Mouse (Mus musculus): ENCODE measurements around the gene Kiss1. TPM values are rescaled to one million over a fixed set of nuclear protein-coding genes. Genes with fewer than 3 reads are reported as not detected.
"Not testable (repeated sequence)": the region's sequence is repeated elsewhere in the genome, so short reads cannot be mapped to it uniquely, and the experiment has no call there.

Kiss1 gene
- polyA plus RNA-seq, 1 experiment from 2014 or later: not detected

GRCm38 (mm10) chr1:133328896-133329637 lies 7.4 kb downstream of the Kiss1 start:
- no peaks in the 10 kb centered on the region for H3K36me3 ChIP-seq (replicated peaks; ENCODE audit: control insufficient read depth, insufficient read depth)
- H3K9ac ChIP-seq: peak overlapping the region; percentile 52
- 8% methylated on average over 34 of the region's 34 CpGs for WGBS
- peak overlapping the region; percentile 47 for H3K4me2 ChIP-seq (replicated peaks)
- H3K4me3 ChIP-seq (replicated peaks; ENCODE audit: low read length): peak overlapping the region; percentile 22
- H3K27ac ChIP-seq: no peak overlapping the region
- peaks cover 21% of the 10 kb centered on the region for H3K4me1 ChIP-seq (replicated peaks; ENCODE audit: control insufficient read depth, insufficient read depth, low read length)
- DNase-seq (ENCODE audit: low spot score): no peak
- ATAC-seq (ENCODE audit: low FRiP score): no peak
- H3K9me3 ChIP-seq (ENCODE audit: control insufficient read depth, low read length): no peaks in the 10 kb centered on the region
- H3K27me3 ChIP-seq (ENCODE audit: control insufficient read depth, insufficient read depth, low read length): peaks cover 20% of the 10 kb centered on the region; the same call in 1 of the 2 replicates

- H3K9ac ChIP-seq: peak overlapping the region; percentile 52
- H3K27ac ChIP-seq: no peak overlapping the region
- DNase-seq (ENCODE audit: low spot score) (no peak), ATAC-seq (ENCODE audit: low FRiP score) (no peak)
- no peaks in the 10 kb centered on the region for H3K9me3 ChIP-seq (ENCODE audit: control insufficient read depth, low read length)
- peak overlapping the region; percentile 47 for H3K4me2 ChIP-seq (replicated peaks)
- peaks cover 20% of the 10 kb centered on the region; the same call in 1 of the 2 replicates for H3K27me3 ChIP-seq (ENCODE audit: control insufficient read depth, insufficient read depth, low read length)
- WGBS: 30% methylated on average over 7 of the region's 7 CpGs
- peaks cover 21% of the 10 kb centered on the region for H3K4me1 ChIP-seq (replicated peaks; ENCODE audit: control insufficient read depth, insufficient read depth, low read length)
- peak overlapping the region; percentile 22 for H3K4me3 ChIP-seq (replicated peaks; ENCODE audit: low read length)
- H3K36me3 ChIP-seq (replicated peaks; ENCODE audit: control insufficient read depth, insufficient read depth): no peaks in the 10 kb centered on the region
These were observed 7.9 kb downstream of the Kiss1 start for GRCm38 (mm10) chr1:133329638-133329964.

- ATAC-seq (ENCODE audit: low FRiP score): peak; percentile 84
These were observed 9.5 kb downstream of the Kiss1 start for GRCm38 (mm10) chr1:133331142-133331541.

GRCm38 (mm10) chr1:133332656-133333430 lies 11.2 kb downstream of the Kiss1 start:
- H3K4me2 ChIP-seq (replicated peaks): no peak overlapping the region
- no peak overlapping the region for H3K9ac ChIP-seq
- H3K4me3 ChIP-seq (replicated peaks; ENCODE audit: low read length): no peak overlapping the region
- H3K27me3 ChIP-seq (ENCODE audit: control insufficient read depth, insufficient read depth, low read length): peaks cover 15% of the 10 kb centered on the region; the same call in 1 of the 2 replicates
- no peak for ATAC-seq (ENCODE audit: low FRiP score)
- H3K27ac ChIP-seq: no peak overlapping the region
- H3K9me3 ChIP-seq (ENCODE audit: control insufficient read depth, low read length): no peaks in the 10 kb centered on the region
- 92% methylated on average over 11 of the region's 11 CpGs for WGBS
- no peak for DNase-seq (ENCODE audit: low spot score)
- H3K36me3 ChIP-seq (replicated peaks; ENCODE audit: control insufficient read depth, insufficient read depth): no peaks in the 10 kb centered on the region
- peaks cover 21% of the 10 kb centered on the region for H3K4me1 ChIP-seq (replicated peaks; ENCODE audit: control insufficient read depth, insufficient read depth, low read length)

More at GRCm38 (mm10) chr1:133331142-133331541, 9.5 kb downstream of the Kiss1 start:
- WGBS: 28% methylated on average over 3 of the region's 3 CpGs
- 0 out of 2 replicates have a peak overlapping the region, but pooled peaks have one; percentile 3 for H3K4me2 ChIP-seq (replicated peaks)
- no peaks in the 10 kb centered on the region for H3K36me3 ChIP-seq (replicated peaks; ENCODE audit: control insufficient read depth, insufficient read depth)
- H3K9me3 ChIP-seq (ENCODE audit: control insufficient read depth, low read length): no peaks in the 10 kb centered on the region
- DNase-seq (ENCODE audit: low spot score): peak; percentile 71
- no peak overlapping the region for H3K9ac ChIP-seq
- peaks cover 20% of the 10 kb centered on the region; the same call in 1 of the 2 replicates for H3K27me3 ChIP-seq (ENCODE audit: control insufficient read depth, insufficient read depth, low read length)
- no peak overlapping the region for H3K4me3 ChIP-seq (replicated peaks; ENCODE audit: low read length)
- peaks cover 21% of the 10 kb centered on the region for H3K4me1 ChIP-seq (replicated peaks; ENCODE audit: control insufficient read depth, insufficient read depth, low read length)
- 0 out of 2 replicates have a peak overlapping the region, but pooled peaks have one; percentile 40 for H3K27ac ChIP-seq

- H3K4me3 ChIP-seq (replicated peaks; ENCODE audit: low read length): no peak overlapping the region
- no peak overlapping the region for H3K27ac ChIP-seq
- whole genome bisulfite sequencing: 39% methylated on average over 6 of the region's 6 CpGs
- no peak overlapping the region for H3K9ac ChIP-seq
- H3K36me3 ChIP-seq (replicated peaks; ENCODE audit: control insufficient read depth, insufficient read depth): no peaks in the 10 kb centered on the region
- H3K4me2 ChIP-seq (replicated peaks): no peak overlapping the region
- ATAC-seq (ENCODE audit: low FRiP score) (no peak), DNase-seq (ENCODE audit: low spot score) (no peak)
- peaks cover 21% of the 10 kb centered on the region for H3K4me1 ChIP-seq (replicated peaks; ENCODE audit: control insufficient read depth, insufficient read depth, low read length)
- no peaks in the 10 kb centered on the region for H3K9me3 ChIP-seq (ENCODE audit: control insufficient read depth, low read length)
- H3K27me3 ChIP-seq (ENCODE audit: control insufficient read depth, insufficient read depth, low read length): peaks cover 10% of the 10 kb centered on the region; the same call in 1 of the 2 replicates
These were observed 12.3 kb downstream of the Kiss1 start for GRCm38 (mm10) chr1:133333937-133334336.

- WGBS: 64% methylated on average over 1 of the region's 1 CpGs
- H3K9ac ChIP-seq; H3K9me3 ChIP-seq (ENCODE audit: control insufficient read depth, low read length); H3K4me1 ChIP-seq (replicated peaks; ENCODE audit: control insufficient read depth, insufficient read depth, low read length); H3K4me2 ChIP-seq (replicated peaks); H3K27me3 ChIP-seq (ENCODE audit: control insufficient read depth, insufficient read depth, low read length); H3K27ac ChIP-seq; ATAC-seq (ENCODE audit: low FRiP score); H3K4me3 ChIP-seq (replicated peaks; ENCODE audit: low read length); DNase-seq (ENCODE audit: low spot score); H3K36me3 ChIP-seq (replicated peaks; ENCODE audit: control insufficient read depth, insufficient read depth): not testable (repeated sequence)
These were observed 18.7 kb downstream of the Kiss1 start for GRCm38 (mm10) chr1:133340403-133340802.

GRCm38 (mm10) chr1:133344357-133344756 lies 22.7 kb downstream of the Kiss1 start:
- no peaks in the 10 kb centered on the region for H3K27me3 ChIP-seq (ENCODE audit: control insufficient read depth, insufficient read depth, low read length)
- ATAC-seq (ENCODE audit: low FRiP score) (no peak), DNase-seq (ENCODE audit: low spot score) (no peak)
- H3K9ac ChIP-seq: no peak overlapping the region
- 95% methylated on average over 2 of the region's 2 CpGs for WGBS
- no peak overlapping the region for H3K27ac ChIP-seq
- H3K4me3 ChIP-seq (replicated peaks; ENCODE audit: low read length): no peak overlapping the region
- H3K36me3 ChIP-seq (replicated peaks; ENCODE audit: control insufficient read depth, insufficient read depth): no peaks in the 10 kb centered on the region
- no peak overlapping the region for H3K4me2 ChIP-seq (replicated peaks)
- no peaks in the 10 kb centered on the region for H3K4me1 ChIP-seq (replicated peaks; ENCODE audit: control insufficient read depth, insufficient read depth, low read length)
- H3K9me3 ChIP-seq (ENCODE audit: control insufficient read depth, low read length): no peaks in the 10 kb centered on the region

GRCm38 (mm10) chr1:133346531-133346930 lies 24.9 kb downstream of the Kiss1 start:
- no peak overlapping the region for H3K27ac ChIP-seq
- ATAC-seq (ENCODE audit: low FRiP score): no peak

GRCm38 (mm10) chr1:133347226-133347625 lies 25.6 kb downstream of the Kiss1 start:
- no peak for DNase-seq (ENCODE audit: low spot score)
- H3K27ac ChIP-seq: no peak overlapping the region
- H3K9me3 ChIP-seq (ENCODE audit: control insufficient read depth, low read length): no peaks in the 10 kb centered on the region
- H3K27me3 ChIP-seq (ENCODE audit: control insufficient read depth, insufficient read depth, low read length): no peaks in the 10 kb centered on the region
- WGBS: 68% methylated on average over 3 of the region's 3 CpGs
- H3K4me3 ChIP-seq (replicated peaks; ENCODE audit: low read length): no peak overlapping the region
- H3K36me3 ChIP-seq (replicated peaks; ENCODE audit: control insufficient read depth, insufficient read depth): no peaks in the 10 kb centered on the region
- ATAC-seq (ENCODE audit: low FRiP score): no peak
- H3K4me1 ChIP-seq (replicated peaks; ENCODE audit: control insufficient read depth, insufficient read depth, low read length): no peaks in the 10 kb centered on the region
- no peak overlapping the region for H3K4me2 ChIP-seq (replicated peaks)
- H3K9ac ChIP-seq: no peak overlapping the region

More at GRCm38 (mm10) chr1:133346531-133346930, 24.9 kb downstream of the Kiss1 start:
- no peak overlapping the region for H3K9ac ChIP-seq
- H3K4me1 ChIP-seq (replicated peaks; ENCODE audit: control insufficient read depth, insufficient read depth, low read length): no peaks in the 10 kb centered on the region
- H3K4me3 ChIP-seq (replicated peaks; ENCODE audit: low read length): no peak overlapping the region
- H3K4me2 ChIP-seq (replicated peaks): no peak overlapping the region
- H3K36me3 ChIP-seq (replicated peaks; ENCODE audit: control insufficient read depth, insufficient read depth): no peaks in the 10 kb centered on the region
- no peaks in the 10 kb centered on the region for H3K27me3 ChIP-seq (ENCODE audit: control insufficient read depth, insufficient read depth, low read length)
- no peaks in the 10 kb centered on the region for H3K9me3 ChIP-seq (ENCODE audit: control insufficient read depth, low read length)
- no peak for DNase-seq (ENCODE audit: low spot score)
- WGBS: 86% methylated on average over 9 of the region's 9 CpGs
